Mouse (Mus musculus) kidney, adult 2 months (tissue): ENCODE results near the gene Ccm2l.

Experiments used
- CTCF ChIP-seq: fragments of 200-500 bp; conservative IDR thresholded peaks from 2 replicates; pipeline ENCODE4 v1.5.1; 2011; ENCODE audit warnings: low read depth, mild to moderate bottlenecking, control low read depth, low read length, moderate library complexity, mixed read lengths; ENCODE audit not compliant: insufficient read depth, insufficient read length
- POLR2A ChIP-seq: fragments of 200-500 bp; IDR thresholded peaks from one replicate; pipeline ENCODE4 v1.6.1; 2011; ENCODE audit warnings: low read depth, low read length, control low read depth

DNA sequence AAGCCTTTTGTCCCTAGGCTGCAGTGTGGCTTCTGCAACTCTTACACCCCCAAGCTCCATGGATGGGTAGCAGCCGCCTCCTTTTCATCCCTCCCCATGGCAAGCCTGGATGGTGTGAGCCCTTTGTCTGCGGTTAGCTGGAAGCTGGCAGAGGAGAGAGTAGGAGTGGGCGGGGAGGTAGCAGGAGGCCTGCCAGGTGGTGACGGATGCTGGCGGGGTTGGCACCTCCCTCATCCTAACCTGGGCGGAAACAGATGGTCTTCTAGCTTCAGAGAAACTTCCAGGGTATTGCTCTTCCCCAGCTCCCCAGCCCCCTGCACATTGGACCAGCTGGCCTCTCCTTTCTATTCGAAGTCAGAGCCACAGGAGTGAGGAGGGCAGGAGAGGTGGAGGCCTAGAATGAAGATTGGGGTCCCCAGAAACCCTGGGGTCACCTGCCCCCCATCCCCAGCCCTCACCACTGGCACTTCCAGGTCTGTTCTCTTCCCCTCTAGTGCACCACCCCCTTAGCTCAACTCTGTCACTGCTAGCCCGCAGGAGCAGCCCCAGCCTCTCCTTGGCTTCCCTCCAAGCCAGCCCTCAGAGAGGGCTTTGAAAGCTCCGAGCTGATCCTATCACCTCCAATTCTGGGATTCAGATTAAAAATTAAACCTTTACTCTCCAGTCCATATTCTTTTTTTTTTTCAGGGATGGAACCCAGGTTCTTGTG lies 16.3 kb upstream of the Ccm2l start:
- no peak for TF ChIP-seq POLR2A
- TF ChIP-seq CTCF = no peak
